Mouse (Mus musculus): Measurements from ENCODE around the gene Zfyve21.

- no peak for TF ChIP-seq POLR2A (IDR thresholded peaks at IDR 0.05; ENCODE audit: insufficient read depth, low read depth, low read length)
- no peak for TF ChIP-seq CTCF (IDR thresholded peaks at IDR 0.05; ENCODE audit: insufficient read depth, low read depth, low read length)
Observed at GRCm38 (mm10) chr12:111797251-111797650, 16.7 kb upstream of the Zfyve21 start.
